Mouse (Mus musculus): ENCODE data around the gene Nol10.

DNA sequence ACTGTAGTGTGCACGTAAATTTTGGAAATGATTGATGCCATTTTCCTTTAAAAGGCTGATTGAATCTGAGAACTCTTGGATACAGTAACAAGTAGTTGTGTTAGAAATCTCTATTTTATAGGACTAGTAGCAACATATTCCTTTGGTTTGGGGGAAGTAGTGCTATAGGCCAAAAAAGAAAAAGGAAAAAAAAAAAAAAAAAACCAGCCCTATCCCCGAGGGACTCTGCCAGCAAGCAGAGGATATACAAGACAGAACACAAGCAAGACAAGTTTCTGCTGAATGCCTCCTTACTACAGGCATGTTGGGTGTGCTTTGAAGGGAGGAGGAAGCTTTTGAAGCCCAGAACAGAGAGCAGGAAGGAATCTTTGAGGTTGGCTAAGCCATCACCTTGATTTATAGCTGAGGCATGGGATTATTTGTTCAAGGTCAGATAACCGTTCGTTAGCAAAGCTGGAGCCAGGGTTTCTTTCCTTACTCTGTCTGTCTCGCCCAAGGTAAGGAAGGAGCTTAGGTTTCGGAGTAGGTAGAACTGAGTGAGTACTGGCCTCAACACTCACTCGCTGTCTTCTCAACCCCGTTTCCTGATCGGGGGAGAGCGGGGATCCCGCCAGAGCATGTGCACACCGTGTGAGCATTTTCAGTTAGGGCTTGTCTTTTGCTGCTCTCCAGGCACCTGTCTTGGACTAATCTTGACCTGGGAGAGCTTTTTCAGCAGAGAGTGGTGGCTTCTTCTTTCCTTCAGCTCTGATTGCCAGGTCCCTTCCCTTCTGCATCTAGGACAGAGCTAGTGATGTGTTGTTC lies 39.3 kb downstream of the Nol10 start:
- no peak for TF ChIP-seq POLR2A (IDR thresholded peaks at IDR 0.05; ENCODE audit: extremely low read depth, insufficient read depth, low read length)
- no peak for TF ChIP-seq CTCF (IDR thresholded peaks at IDR 0.05; ENCODE audit: extremely low read depth, insufficient read depth, low read length)

Measured in cortical plate, adult 2 months (tissue).